Mouse (Mus musculus) gastrocnemius, postnatal 25 days (tissue): ENCODE results near the gene Dnajc13. TPM values are rescaled to one million over a fixed set of nuclear protein-coding genes. Genes with fewer than 3 reads are reported as not detected.

Source experiments
- DNase-seq: peaks from one replicate; pipeline ENCODE4 v3.0.0; 2022
- total RNA-seq, 2 experiments: library from RNA; stranded (reverse); gene quantifications; 1 replicate in 1 of 2; 2 replicates in 1 of 2; pipeline ENCODE4 v1.2.3; 2021

The Dnajc13 gene
- total RNA-seq, 2 experiments from 2014 or later, result 25.8 to 26.2 TPM

DNA sequence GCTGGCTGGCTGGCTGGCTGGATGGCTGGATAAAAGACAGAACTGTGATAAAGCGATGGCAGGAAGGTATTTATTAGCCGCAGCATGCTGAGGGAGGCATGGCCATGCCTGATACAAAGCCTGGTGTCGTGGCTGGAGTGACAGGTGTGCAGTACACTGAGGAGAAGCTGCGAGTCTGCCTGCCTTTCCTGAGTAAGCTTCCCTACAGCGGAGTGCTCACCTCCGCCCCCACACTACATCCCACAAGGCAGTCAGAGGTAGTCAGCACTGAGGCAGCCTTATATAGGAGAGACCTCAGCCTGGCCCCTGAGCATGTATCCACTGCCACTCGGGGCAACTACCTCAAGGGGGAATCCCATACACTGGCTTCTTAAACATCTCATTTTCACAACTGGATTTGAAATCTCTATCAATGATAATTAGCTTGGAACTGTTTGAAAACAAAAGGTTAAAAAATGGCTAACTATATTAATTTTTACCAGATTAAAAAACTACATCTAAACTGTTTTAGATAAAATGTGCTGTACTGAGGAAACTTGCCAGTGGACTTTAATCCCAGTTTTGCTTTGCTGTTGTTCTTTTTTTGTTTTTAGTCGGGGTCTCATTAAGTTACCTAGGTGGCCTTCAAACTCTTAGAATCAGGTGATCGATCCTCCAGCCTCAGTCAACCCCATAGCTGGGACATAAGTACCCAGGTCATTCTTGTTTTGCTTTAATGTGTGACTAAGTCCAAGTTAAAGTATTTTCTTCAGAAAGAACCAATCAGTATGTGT, 8.1 kb downstream of the Dnajc13 start:
- DNase-seq, result no peak

- DNase-seq, result no peak
Measured at GRCm38 (mm10) chr9:104252637-104253036, 10.1 kb downstream of the Dnajc13 start.

DNA sequence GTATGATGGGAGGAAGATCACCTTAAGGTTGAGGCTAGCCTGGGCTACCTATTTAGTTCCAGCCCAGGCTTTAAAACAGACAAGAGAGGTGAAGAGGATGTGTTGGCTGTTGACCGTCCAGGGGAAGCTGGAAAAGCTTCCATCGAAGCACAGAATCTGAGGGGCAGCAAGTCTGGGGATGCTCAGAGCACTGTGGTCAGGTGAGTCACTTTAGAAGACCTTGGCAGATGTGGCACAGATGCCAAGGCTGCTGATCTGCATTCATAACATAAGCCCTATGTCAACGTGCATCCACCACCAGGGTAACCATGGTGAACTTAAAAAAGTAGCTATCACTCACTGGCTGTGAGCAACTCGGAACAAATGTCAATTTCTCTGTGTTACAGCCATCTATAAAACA, 11.0 kb downstream of the Dnajc13 start:
- DNase-seq, result no peak

GRCm38 (mm10) chr9:104251111-104251510, 11.6 kb downstream of the Dnajc13 start:
- no peak for DNase-seq

DNA sequence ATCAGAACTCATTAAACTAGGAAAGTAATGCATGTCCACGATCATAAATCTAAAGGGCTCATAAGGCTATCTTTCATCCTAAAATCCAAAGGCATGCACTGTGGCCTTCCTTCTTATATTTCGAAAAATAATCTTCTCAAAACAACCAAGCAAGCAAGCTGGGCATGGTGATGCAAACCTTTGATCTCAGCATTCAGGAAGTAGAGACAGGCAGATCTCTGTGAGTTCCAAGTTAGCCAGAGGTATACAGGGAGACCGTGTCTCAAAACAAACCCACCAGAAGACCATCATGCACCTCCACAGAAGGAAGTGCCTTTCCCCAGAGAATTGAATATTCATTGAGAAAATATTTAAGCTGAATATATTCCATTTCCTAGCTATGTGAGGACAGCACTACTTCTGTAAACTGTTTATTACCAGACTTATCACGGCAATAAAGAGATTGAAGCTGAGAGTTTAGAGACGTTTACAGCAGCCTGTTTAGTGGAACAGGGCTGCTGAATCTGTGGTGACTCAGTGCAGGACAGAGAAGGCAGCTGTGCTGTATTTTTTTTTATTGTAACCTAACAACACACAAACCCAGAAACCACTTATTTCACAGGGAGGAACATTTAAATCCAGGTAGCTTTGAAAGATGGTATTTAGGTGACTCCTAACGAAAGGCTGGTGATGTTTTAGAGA, 15.3 kb downstream of the Dnajc13 start:
- DNase-seq, result no peak

GRCm38 (mm10) chr9:104243799-104244466, 18.8 kb downstream of the Dnajc13 start:
- no peak for DNase-seq

- DNase-seq, result no peak
Measured at GRCm38 (mm10) chr9:104240146-104240545, 22.6 kb downstream of the Dnajc13 start.

DNA sequence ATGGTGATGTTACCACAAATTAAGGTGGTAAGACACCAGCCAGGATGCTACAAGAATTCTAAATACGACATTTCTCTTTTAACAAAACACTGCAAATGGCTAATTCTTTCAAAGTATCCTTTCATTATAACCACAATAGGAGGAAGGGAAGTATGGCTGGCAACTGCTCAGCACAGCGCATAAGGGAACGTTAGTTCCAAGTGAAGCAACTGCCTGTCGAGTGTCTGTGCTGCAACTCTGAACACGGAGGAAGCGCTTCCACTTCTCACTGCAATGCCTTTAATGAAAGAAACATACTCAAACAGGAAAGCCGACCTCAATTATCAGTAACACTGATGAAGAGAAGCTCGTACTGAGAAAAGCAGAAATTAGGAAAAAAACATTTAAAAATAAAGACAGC, 23.7 kb downstream of the Dnajc13 start:
- DNase-seq, result no peak

- DNase-seq, result no peak
Measured at GRCm38 (mm10) chr9:104236256-104236930, 26.3 kb downstream of the Dnajc13 start.

DNA sequence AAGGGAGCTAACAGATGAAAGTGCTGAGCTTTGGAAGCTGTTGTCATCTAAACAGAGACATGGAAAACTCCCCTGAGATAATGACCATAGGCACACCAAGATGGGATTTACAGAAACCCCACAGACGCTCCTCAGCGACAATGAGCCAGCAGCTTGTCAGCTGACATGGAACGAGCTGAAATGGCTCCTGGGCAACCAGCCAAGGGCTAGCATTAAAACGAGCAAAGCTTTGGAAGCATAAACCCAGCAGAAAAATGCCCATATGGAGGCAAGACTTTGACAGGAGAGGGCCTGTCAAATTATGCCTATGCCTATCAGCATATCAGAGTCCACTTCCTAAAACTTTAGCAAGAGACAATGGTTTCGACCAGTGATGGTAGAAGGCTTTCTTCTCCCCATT, 27.0 kb downstream of the Dnajc13 start:
- no peak for DNase-seq

DNA sequence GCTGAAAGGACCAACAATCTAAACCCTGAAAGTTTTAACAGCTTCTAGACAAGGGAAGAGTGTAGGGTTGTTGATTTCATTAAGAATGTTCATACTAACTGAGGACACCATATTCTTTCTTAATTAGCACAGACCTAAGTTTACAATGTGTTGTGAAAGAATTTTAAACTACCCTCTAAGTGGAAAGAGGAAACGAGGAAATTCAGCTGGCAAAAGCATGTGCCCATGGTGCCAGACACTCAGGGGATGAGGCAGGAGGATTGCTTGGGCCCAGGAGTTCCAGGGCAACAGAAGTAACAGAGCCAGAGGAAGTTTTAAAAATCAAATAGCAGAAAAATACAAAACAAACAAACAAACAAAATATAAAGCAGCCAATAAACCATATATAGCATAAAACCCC, 28.9 kb downstream of the Dnajc13 start:
- no peak for DNase-seq

GRCm38 (mm10) chr9:104233060-104233459, 29.7 kb downstream of the Dnajc13 start:
- no peak for DNase-seq

DNA sequence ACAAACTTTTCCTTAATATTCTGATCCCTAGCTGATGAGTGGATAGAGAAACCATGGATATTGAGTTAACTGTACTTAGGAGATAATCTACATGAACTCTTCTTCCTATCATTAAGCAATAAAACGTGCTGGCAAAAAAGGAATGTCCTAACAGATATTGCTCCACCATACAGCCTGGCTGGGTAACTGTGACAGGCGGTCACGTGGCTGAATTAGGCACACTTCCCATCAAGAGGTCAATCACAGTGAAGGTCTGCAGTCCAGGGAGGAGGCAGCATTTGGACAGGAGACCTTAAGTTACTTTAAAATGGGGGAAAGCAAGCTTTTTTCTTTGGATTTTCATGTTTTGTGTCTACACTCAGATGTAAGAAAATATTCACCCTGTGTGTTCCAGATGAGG, 30.7 kb downstream of the Dnajc13 start:
- no peak for DNase-seq

GRCm38 (mm10) chr9:104211402-104211801, 51.3 kb downstream of the Dnajc13 start:
- no peak for DNase-seq

GRCm38 (mm10) chr9:104203851-104204250, 58.9 kb downstream of the Dnajc13 start:
- no peak for DNase-seq

DNA sequence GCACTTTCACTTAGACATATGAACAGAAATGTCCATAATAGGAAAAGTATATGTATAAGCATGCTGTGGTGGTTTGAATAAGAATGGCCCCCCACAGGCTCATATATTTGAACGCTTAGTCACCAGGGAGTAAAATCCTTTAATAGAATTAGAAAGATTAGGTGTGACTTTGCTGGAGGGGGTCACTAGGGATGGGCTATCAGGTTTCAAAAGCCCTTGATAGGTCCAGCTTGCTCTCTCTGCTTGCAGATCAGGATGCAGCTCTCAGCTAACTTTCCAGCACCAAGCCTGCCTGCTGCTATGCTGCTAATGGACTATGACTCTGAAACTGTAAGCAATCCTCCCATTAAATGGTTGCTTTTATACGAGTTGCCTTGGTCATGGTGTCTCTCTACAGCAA, 68.2 kb downstream of the Dnajc13 start:
- DNase-seq, result no peak

DNA sequence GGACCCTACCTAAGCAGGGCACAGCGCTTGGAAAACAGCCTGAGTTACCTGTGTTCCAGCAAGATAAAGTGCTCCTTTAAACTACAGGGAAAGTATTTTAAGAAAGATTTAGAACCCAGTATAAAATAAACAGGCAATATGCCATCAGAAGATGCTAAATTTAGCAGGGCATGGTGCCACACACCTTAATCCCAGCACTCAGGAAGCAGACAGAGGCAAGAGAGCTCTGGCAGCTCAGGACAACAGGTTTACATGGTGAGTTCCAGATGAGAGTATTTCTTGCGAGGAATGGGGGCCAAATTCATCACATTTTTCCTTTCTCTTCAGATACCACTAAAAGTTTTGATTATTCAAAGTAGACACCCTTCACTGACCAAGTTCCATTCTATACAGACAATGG, 68.8 kb downstream of the Dnajc13 start:
- DNase-seq, result no peak

- DNase-seq, result no peak
Measured at GRCm38 (mm10) chr9:104193327-104193726, 69.4 kb downstream of the Dnajc13 start.

GRCm38 (mm10) chr9:104192513-104192912, 70.2 kb downstream of the Dnajc13 start:
- DNase-seq, result no peak

DNA sequence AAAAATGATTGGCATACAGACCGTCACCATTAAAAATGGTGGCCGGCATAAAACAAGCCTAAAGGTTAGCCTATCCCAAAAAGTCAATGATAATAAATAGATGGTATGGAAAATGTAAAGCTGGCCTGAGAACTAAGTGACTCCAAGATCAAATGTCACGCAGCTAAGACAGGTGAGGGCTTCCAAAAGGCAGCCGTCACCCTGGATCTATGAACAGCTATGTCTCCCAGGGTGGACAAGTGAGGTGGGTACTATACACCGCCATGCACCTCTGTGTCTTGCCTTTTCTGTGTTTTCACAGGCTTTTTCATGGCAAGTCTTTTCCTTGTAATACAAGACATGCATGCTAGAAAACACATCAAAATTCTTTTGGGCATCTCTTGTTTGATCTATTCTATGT, 73.1 kb downstream of the Dnajc13 start:
- DNase-seq, result no peak

DNA sequence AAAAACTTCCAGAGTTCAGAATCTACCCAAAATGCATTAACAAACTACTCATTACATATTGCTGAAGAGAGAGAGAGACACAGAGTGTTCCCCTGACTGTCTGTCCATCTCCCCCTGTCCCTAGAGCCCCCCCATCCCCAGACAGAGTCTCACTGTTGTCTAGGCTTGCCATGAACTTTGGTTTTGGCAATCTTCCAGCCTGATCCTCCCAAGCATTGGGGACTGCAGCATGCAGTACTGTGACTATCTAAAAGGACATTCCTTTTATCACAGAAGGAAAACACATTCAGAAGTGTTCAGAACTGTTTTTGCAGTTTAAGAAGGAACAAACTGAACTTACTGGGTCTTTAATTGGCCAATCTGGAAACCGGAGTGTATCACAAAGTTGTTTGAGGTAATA, 74.0 kb downstream of the Dnajc13 start:
- DNase-seq, result no peak

GRCm38 (mm10) chr9:104187028-104187427, 75.7 kb downstream of the Dnajc13 start:
- DNase-seq, result no peak

DNA sequence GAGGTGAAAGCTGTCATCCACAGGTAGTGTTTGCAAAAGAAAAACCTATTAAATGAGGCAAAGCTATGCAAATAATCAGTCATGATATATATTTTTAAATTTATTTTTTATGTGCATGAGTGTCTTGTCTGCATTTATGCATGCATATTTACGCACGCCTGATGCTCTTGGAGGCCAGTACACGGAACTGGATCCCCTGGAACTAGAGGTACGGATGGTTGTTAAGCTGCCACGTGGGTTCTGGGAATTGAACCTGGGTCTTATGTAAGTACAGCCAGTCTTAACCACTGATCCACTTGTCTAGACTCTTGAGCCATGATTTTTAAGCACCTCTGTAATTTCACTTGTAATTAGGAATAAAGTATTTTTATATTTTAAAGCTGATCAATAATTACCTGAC, 79.5 kb downstream of the Dnajc13 start:
- no peak for DNase-seq
